ENCODE assay signal across 15 mouse cellular contexts in genomic region chr19:25096316-25096715, GRCm38 (mm10).
A peak's percentile ranks its signal among the peaks of the same experiment; 100 is the strongest.
DNase-seq lines count a peak whose midpoint lies in the region; ATAC-seq and TF ChIP-seq lines count a peak whose summit lies in the region.
"Had no signal": no experiment of that assay in that cellular context is flagged by ENCODE, and none has a peak within 500 bp of the region (broad histone marks: within the 10 kb centered on the region; RNA-seq: fewer than 3 reads in every experiment).

No protein-coding gene starts in this region.

- intact Hi-C loops in gastrocnemius, adult 2 months (cut with DNase I): no loop called here

- H3K9ac ChIP-seq in embryonic facial prominence, embryonic 14.5 days (ENCODE audit: low read depth, low read length): no peak overlapping the region
- no peak overlapping the region for H3K9ac ChIP-seq in liver, embryonic 11.5 days (ENCODE audit: low read depth, low read length)
- no peak overlapping the region for H3K9ac ChIP-seq in lung, embryonic 14.5 days
- H3K9ac ChIP-seq: hindbrain, embryonic 12.5 days; intestine, embryonic 15.5 days had no signal

- H3K4me1 ChIP-seq in embryonic facial prominence, embryonic 14.5 days (ENCODE audit: control insufficient read depth, insufficient read depth, low read length): peaks cover 12% of the 10 kb centered on the region; the same call in 1 of the 2 replicates
- H3K4me1 ChIP-seq in embryonic facial prominence, embryonic 10.5 days: peaks cover 27% of the 10 kb centered on the region
- H3K4me1 ChIP-seq in liver, embryonic 11.5 days (replicated peaks; ENCODE audit: control insufficient read depth, insufficient read depth, low read length): peaks cover 5% of the 10 kb centered on the region
- H3K4me1 ChIP-seq in lung, embryonic 14.5 days (ENCODE audit: insufficient read depth): no peaks in the 10 kb centered on the region
- H3K4me1 ChIP-seq: hindbrain, embryonic 12.5 days had no signal

- no peak for TF ChIP-seq CTCF in lung, embryonic 14.5 days (IDR thresholded peaks at IDR 0.05; ENCODE audit: low read depth)
- TF ChIP-seq CTCF in gastrocnemius, adult 2 months (IDR thresholded peaks at IDR 0.05): no peak

- H3K9me3 ChIP-seq in embryonic facial prominence, embryonic 14.5 days (ENCODE audit: control insufficient read depth, low read length): no peaks in the 10 kb centered on the region
- H3K9me3 ChIP-seq in embryonic facial prominence, embryonic 10.5 days: no peaks in the 10 kb centered on the region
- no peaks in the 10 kb centered on the region for H3K9me3 ChIP-seq in liver, embryonic 11.5 days (ENCODE audit: control insufficient read depth, low read length)
- H3K9me3 ChIP-seq in lung, embryonic 14.5 days (ENCODE audit: low read depth, low read length): no peaks in the 10 kb centered on the region
- H3K9me3 ChIP-seq: forebrain, embryonic 10.5 days; hindbrain, embryonic 12.5 days; intestine, embryonic 15.5 days; megakaryocyte, embryonic 14.5 days had no signal

- no peak for ATAC-seq in embryonic facial prominence, embryonic 14.5 days (ENCODE audit: low read depth)
- ATAC-seq in liver, embryonic 11.5 days (replicated peaks; ENCODE audit: low FRiP score): no peak
- no peak for ATAC-seq in lung, embryonic 14.5 days (ENCODE audit: insufficient read depth)
- ATAC-seq: midbrain, embryonic 16.5 days had no signal

- H3K4me3 ChIP-seq in embryonic facial prominence, embryonic 14.5 days (ENCODE audit: low read depth, low read length): no peak overlapping the region
- no peak overlapping the region for H3K4me3 ChIP-seq in embryonic facial prominence, embryonic 10.5 days
- H3K4me3 ChIP-seq in liver, embryonic 11.5 days (ENCODE audit: low read depth, low read length): no peak overlapping the region
- no peak overlapping the region for H3K4me3 ChIP-seq in lung, embryonic 14.5 days (ENCODE audit: low read depth, low read length)
- H3K4me3 ChIP-seq in gastrocnemius, adult 2 months: no peak overlapping the region
- H3K4me3 ChIP-seq: forebrain, embryonic 10.5 days; hindbrain, embryonic 12.5 days; intestine, embryonic 15.5 days; megakaryocyte, embryonic 14.5 days had no signal

- H3K27me3 ChIP-seq in embryonic facial prominence, embryonic 14.5 days (replicated peaks; ENCODE audit: control insufficient read depth, insufficient read depth, low read length): no peaks in the 10 kb centered on the region
- H3K27me3 ChIP-seq in embryonic facial prominence, embryonic 10.5 days (replicated peaks; ENCODE audit: low read depth, poor library complexity, severe bottlenecking): no peaks in the 10 kb centered on the region
- H3K27me3 ChIP-seq in liver, embryonic 11.5 days (replicated peaks; ENCODE audit: control insufficient read depth, insufficient read depth, low read length): no peaks in the 10 kb centered on the region
- no peaks in the 10 kb centered on the region for H3K27me3 ChIP-seq in lung, embryonic 14.5 days (ENCODE audit: insufficient read depth, low read length)
- H3K27me3 ChIP-seq: hindbrain, embryonic 12.5 days; intestine, embryonic 15.5 days; megakaryocyte, embryonic 14.5 days had no signal

- no peak overlapping the region for H3K27ac ChIP-seq in embryonic facial prominence, embryonic 14.5 days (replicated peaks; ENCODE audit: low read depth, low read length)
- H3K27ac ChIP-seq in embryonic facial prominence, embryonic 10.5 days (replicated peaks): no peak overlapping the region
- H3K27ac ChIP-seq in liver, embryonic 11.5 days (ENCODE audit: low read depth, low read length): 0 out of 2 replicates have a peak overlapping the region, but pooled peaks have one; percentile 26
- no peak overlapping the region for H3K27ac ChIP-seq in lung, embryonic 14.5 days (ENCODE audit: low read depth)
- H3K27ac ChIP-seq in gastrocnemius, adult 2 months: no peak overlapping the region
- H3K27ac ChIP-seq: forebrain, embryonic 10.5 days; hindbrain, embryonic 12.5 days; intestine, embryonic 15.5 days had no signal

- WGBS in embryonic facial prominence, embryonic 14.5 days: 51% methylated on average over 9 of the region's 9 CpGs
- 82% methylated on average over 9 of the region's 9 CpGs for WGBS in embryonic facial prominence, embryonic 10.5 days
- WGBS in liver, embryonic 11.5 days: 75% methylated on average over 9 of the region's 9 CpGs
- 68% methylated on average over 9 of the region's 9 CpGs for WGBS in lung, embryonic 14.5 days

- peak; percentile 42 for DNase-seq in embryonic facial prominence, embryonic 14.5 days (ENCODE audit: low spot score)
- no peak for DNase-seq in embryonic facial prominence, embryonic 10.5 days (ENCODE audit: low spot score)
- DNase-seq in NIH3T3 (ENCODE audit: low read depth): peak; percentile 33
- no peak for DNase-seq in liver, embryonic 11.5 days (ENCODE audit: low spot score)
- peak; percentile 10 for DNase-seq in lung, embryonic 14.5 days
- no peak for DNase-seq in gastrocnemius, adult 2 months
- no peak for DNase-seq in retina, postnatal 1 day
- no peak for DNase-seq in gastrocnemius, adult 8-10 months (ENCODE audit: low spot score in 2 of 2)
- DNase-seq: cerebellum, postnatal 36 days; thymus, adult 2 months had no signal

- H3K36me3 ChIP-seq in embryonic facial prominence, embryonic 14.5 days (ENCODE audit: control insufficient read depth, insufficient read depth, low read length): no peaks in the 10 kb centered on the region
- H3K36me3 ChIP-seq in embryonic facial prominence, embryonic 10.5 days (replicated peaks): no peaks in the 10 kb centered on the region
- no peaks in the 10 kb centered on the region for H3K36me3 ChIP-seq in liver, embryonic 11.5 days (ENCODE audit: control insufficient read depth, insufficient read depth, low read length)
- H3K36me3 ChIP-seq in lung, embryonic 14.5 days (ENCODE audit: insufficient read depth): no peaks in the 10 kb centered on the region
- H3K36me3 ChIP-seq: forebrain, embryonic 10.5 days; hindbrain, embryonic 12.5 days; intestine, embryonic 15.5 days had no signal

- no peak overlapping the region for H3K4me2 ChIP-seq in embryonic facial prominence, embryonic 14.5 days (ENCODE audit: low read depth, low read length)
- H3K4me2 ChIP-seq in liver, embryonic 11.5 days: peak overlapping the region; percentile 41
- no peak overlapping the region for H3K4me2 ChIP-seq in lung, embryonic 14.5 days
- H3K4me2 ChIP-seq: hindbrain, embryonic 12.5 days; intestine, embryonic 15.5 days had no signal

Comparison
In these comparisons a context has a peak if more than half of its experiments do, and no peak if none do; other contexts are left out.
1. DNase-seq: peak in embryonic facial prominence, embryonic 14.5 days (single experiment), NIH3T3 (single experiment) and lung, embryonic 14.5 days (single experiment); none in embryonic facial prominence, embryonic 10.5 days (single experiment), liver, embryonic 11.5 days (single experiment), gastrocnemius, adult 2 months (single experiment), retina, postnatal 1 day (single experiment) and gastrocnemius, adult 8-10 months (0 of 2).